Mouse (Mus musculus) megakaryocyte, embryonic 14.5 days (primary cell): ENCODE measurements at regions not wholly inside any gene's neighbourhood (a gene's known extent, or its start where the extent isn't known, plus 50 kb on each side); places are given as distances from the start of the nearest gene placed in this dataset.

Source experiments
- H3K27me3 ChIP-seq: replicated peaks from 2 replicates; pipeline ENCODE3; 2012; ENCODE audit warnings: inconsistent platforms
- H3K36me3 ChIP-seq: replicated peaks from 2 replicates; pipeline ENCODE3; 2012; ENCODE audit warnings: low read length, inconsistent platforms, mixed read lengths
- H3K4me1 ChIP-seq: 2 replicates; pipeline ENCODE4 v1.6.1; 2012; ENCODE audit warnings: inconsistent platforms
- H3K4me3 ChIP-seq: replicated peaks from 2 replicates; pipeline ENCODE3; 2012; ENCODE audit warnings: moderate library complexity, mild to moderate bottlenecking, inconsistent platforms
- H3K9me3 ChIP-seq: 2 replicates; pipeline ENCODE4 v1.6.1; 2012; ENCODE audit warnings: inconsistent platforms
- FLI1 ChIP-seq: IDR thresholded peaks from 2 replicates; pipeline ENCODE4 v1.6.1; 2012; ENCODE audit warnings: low read length, inconsistent platforms, mixed read lengths
- GATA1 ChIP-seq: IDR thresholded peaks from 3 replicates; pipeline ENCODE4 v1.6.1; 2012; ENCODE audit warnings: mixed read lengths, low read length, inconsistent platforms, borderline replicate concordance

- Histone ChIP-seq H3K27me3 (no peaks in the 10 kb centered on the region), H3K4me3 (no peak overlapping the region), H3K4me1 (no peaks in the 10 kb centered on the region), H3K36me3 (no peaks in the 10 kb centered on the region), H3K9me3 (peaks cover 3% of the 10 kb centered on the region; the same call in 1 of the 2 replicates)
- TF ChIP-seq GATA1: no peak
- TF ChIP-seq FLI1: no peak
These were observed 116.7 kb downstream of the Il20rb start for GRCm38 (mm10) chr9:100369921-100370320.

DNA sequence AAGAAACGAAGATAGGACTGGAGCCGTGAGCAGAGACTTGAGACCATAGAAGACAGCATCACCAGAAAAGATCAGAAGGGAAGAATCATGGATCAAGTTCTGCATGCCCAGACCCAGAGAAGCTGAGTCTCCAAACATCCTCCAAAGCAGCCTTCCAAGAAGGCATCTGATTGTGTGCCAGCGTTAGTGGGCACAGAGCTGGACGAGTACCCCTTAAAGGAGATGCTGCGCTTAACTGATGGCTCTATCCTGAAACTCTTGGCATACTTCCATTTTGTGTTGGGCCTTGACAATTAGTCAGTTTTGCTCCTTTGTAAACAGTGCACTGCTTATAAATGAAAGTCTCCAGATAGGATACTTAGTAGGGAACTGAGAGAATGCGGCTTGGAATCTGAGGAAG is 119.8 kb downstream of the Il20rb start:
- Histone ChIP-seq H3K9me3 (no peaks in the 10 kb centered on the region), H3K4me3 (no peak overlapping the region), H3K27me3 (peaks cover 2% of the 10 kb centered on the region), H3K36me3 (no peaks in the 10 kb centered on the region), H3K4me1 (no peaks in the 10 kb centered on the region)
- no peak for TF ChIP-seq FLI1
- no peak for TF ChIP-seq GATA1

GRCm38 (mm10) chr9:100359934-100360716 is 126.5 kb downstream of the Il20rb start:
- Histone ChIP-seq H3K4me1 (peaks cover 15% of the 10 kb centered on the region), H3K36me3 (no peaks in the 10 kb centered on the region), H3K9me3 (no peaks in the 10 kb centered on the region), H3K27me3 (peaks cover 12% of the 10 kb centered on the region), H3K4me3 (peak overlapping the region; percentile 16)
- TF ChIP-seq FLI1 (no peak), GATA1 (no peak)

DNA sequence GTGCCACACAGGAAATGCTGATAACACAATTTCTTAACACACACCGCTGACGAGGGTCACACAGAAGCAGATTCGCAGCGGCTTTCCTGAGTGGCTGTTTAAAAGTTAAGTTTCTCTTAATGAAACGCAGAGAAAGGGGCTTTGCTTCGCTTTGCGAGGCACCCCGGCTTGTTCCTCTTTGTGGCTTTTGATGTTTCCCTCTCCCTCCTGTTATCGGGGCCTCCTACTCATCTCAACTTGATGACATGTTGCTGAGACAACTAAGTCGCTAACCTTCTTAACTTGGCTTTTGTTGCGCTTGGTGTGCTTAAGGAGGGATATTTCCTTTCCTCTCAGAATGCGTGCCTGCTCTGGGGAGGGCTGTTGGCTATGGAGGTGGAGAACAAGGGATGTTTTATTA is 129.0 kb downstream of the Il20rb start:
- Histone ChIP-seq H3K27me3 (peaks cover 11% of the 10 kb centered on the region), H3K9me3 (no peaks in the 10 kb centered on the region), H3K4me1 (peaks cover 15% of the 10 kb centered on the region), H3K36me3 (no peaks in the 10 kb centered on the region), H3K4me3 (peak overlapping the region; percentile 15)
- TF ChIP-seq FLI1 (no peak), GATA1 (no peak)

GRCm38 (mm10) chr9:100340796-100341195 is 145.8 kb downstream of the Il20rb start:
- TF ChIP-seq GATA1: no peak
- TF ChIP-seq FLI1: no peak
- Histone ChIP-seq H3K27me3 (no peaks in the 10 kb centered on the region), H3K9me3 (no peaks in the 10 kb centered on the region), H3K36me3 (no peaks in the 10 kb centered on the region), H3K4me3 (no peak overlapping the region), H3K4me1 (no peaks in the 10 kb centered on the region)

DNA sequence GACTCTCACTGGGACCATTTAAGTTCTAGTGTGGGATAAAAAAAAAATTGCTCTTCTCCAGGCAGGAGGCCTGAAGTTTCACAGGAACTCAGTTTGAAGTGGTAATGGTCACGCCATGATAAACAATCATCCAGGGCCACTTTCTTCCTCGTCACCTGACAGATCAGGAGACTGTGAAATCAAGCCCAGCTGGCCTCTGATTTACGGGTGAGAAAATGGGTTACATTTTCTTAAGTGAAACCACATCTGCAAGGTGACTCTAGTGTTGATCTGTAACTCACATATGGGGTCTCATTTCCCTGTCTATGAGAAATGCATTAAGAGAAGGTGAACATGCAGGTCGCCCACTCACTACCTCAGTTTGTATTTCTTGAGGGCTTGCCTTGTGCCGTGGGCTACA is 178.8 kb downstream of the Il20rb start:
- Histone ChIP-seq H3K27me3 (no peaks in the 10 kb centered on the region), H3K36me3 (no peaks in the 10 kb centered on the region), H3K9me3 (0 out of 2 replicates have a peak, but pooled peaks cover 5% of the 10 kb centered on the region), H3K4me3 (no peak overlapping the region), H3K4me1 (no peaks in the 10 kb centered on the region)
- TF ChIP-seq FLI1 (no peak), GATA1 (no peak)

DNA sequence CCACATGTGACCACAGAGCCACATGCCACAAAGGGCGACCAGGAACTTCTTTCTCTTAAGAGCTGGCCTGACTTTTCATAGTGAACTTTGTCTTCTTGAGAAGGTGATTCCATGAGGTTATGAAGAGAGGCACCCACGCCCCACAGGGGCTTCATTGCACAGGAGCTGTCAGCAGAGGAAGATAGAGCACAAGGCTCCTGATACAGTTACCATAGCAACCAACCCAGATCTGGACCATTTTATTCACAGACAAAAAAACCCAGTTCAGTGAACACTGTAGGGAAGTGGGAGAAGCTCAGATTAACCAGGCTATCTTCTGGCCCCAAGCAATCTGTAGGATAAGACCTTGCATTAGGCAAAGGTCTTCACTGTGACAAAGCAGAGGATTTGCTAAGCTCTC is 179.2 kb downstream of the Il20rb start:
- no peaks in the 10 kb centered on the region for H3K27me3 ChIP-seq
- no peaks in the 10 kb centered on the region for H3K4me1 ChIP-seq
- TF ChIP-seq GATA1: no peak
- TF ChIP-seq FLI1: no peak
- H3K9me3 ChIP-seq: 0 out of 2 replicates have a peak, but pooled peaks cover 5% of the 10 kb centered on the region
- no peak overlapping the region for H3K4me3 ChIP-seq
- H3K36me3 ChIP-seq: no peaks in the 10 kb centered on the region

DNA sequence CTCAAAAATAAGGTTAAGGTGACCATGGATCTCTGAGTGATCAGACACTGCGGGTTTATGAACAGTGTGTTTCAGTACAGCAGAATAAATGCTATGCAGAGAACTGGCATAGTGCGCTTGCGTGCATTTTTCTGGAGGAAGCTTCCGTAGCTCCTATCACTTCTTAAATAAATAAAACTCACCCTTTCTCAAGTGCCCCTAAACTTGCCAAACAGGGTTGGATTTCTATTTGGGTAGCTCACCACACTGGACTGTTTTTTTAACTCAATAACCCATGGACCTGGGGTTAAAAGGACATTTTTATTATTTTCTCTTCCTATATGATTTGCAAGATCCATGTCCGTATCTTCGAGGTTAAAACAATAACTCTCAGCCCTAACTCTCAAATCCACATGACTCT is 182.8 kb downstream of the Il20rb start:
- Histone ChIP-seq H3K9me3 (no peaks in the 10 kb centered on the region), H3K36me3 (no peaks in the 10 kb centered on the region), H3K4me1 (no peaks in the 10 kb centered on the region), H3K4me3 (no peak overlapping the region), H3K27me3 (no peaks in the 10 kb centered on the region)
- TF ChIP-seq GATA1 (no peak), FLI1 (no peak)

GRCm38 (mm10) chr9:100301613-100302012 is 185.0 kb downstream of the Il20rb start:
- no peaks in the 10 kb centered on the region for H3K9me3 ChIP-seq
- no peaks in the 10 kb centered on the region for H3K27me3 ChIP-seq
- H3K4me3 ChIP-seq: no peak overlapping the region
- H3K36me3 ChIP-seq: no peaks in the 10 kb centered on the region
- TF ChIP-seq FLI1 (no peak), GATA1 (no peak)
- H3K4me1 ChIP-seq: no peaks in the 10 kb centered on the region

DNA sequence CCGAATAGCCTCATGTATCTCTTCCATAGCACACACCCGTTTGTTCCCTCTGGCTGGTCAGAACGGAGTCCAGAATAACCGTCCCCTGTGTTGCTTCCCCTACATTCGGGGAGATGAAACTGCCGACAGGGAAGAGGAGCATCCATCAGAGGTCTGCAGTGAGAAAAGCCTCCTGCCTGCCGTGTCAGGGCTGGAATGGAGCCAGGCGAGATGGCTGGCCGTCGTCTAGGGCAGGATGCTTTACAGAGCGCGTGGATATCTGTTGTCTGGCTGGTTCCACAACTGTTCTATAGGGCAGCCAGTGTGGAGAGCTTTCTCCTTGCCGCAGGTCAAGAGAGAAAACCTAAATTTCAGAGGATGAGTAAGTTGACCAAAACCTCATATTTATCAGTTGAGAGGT is 209.2 kb downstream of the Il20rb start:
- Histone ChIP-seq H3K27me3 (no peaks in the 10 kb centered on the region), H3K4me1 (no peaks in the 10 kb centered on the region), H3K9me3 (0 out of 2 replicates have a peak, but pooled peaks cover 3% of the 10 kb centered on the region), H3K4me3 (no peak overlapping the region), H3K36me3 (no peaks in the 10 kb centered on the region)
- TF ChIP-seq FLI1 (no peak), GATA1 (no peak)
